Mouse (Mus musculus): ENCODE results near the gene Zcchc24. TPM values are rescaled to one million over a fixed set of nuclear protein-coding genes. Genes with fewer than 3 reads are reported as not detected.

The Zcchc24 gene
- total RNA-seq, 2 experiments from 2014 or later: 38.4 to 49.4 TPM

- intact Hi-C loops (cut with DNase I): no loop called here
- no peak for DNase-seq
Observed at GRCm38 (mm10) chr14:25751067-25751466, 17.8 kb downstream of the Zcchc24 start.

DNA sequence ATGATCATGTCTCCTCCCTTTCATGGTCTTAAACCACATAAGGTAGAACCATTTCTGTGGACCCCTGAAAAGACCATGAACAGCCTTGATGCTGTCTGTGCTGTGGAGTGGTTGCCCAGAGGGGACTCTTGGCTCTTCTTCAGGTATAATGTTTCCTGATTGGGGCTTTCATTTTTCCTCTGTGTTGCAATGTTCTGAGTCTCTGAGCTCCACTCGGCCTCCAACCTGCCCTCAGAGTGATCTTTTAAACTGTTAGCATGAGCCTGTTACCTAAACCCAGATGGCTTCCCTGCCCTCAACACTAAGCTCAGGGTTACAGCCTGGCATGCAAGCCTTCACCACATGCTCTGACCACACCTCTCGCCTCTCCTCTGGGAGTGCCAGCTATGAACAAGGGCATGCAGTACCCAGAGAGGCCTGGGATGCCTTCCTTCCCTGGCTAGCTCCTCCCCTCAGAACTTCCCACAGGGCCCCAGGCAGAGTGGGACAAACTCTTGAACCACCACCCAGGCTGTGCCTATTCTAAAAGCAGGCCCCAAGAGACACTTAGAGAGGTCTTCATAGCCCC is 18.3 kb downstream of the Zcchc24 start:
- no peak for DNase-seq
- intact Hi-C loops (cut with DNase I): no loop called here

DNA sequence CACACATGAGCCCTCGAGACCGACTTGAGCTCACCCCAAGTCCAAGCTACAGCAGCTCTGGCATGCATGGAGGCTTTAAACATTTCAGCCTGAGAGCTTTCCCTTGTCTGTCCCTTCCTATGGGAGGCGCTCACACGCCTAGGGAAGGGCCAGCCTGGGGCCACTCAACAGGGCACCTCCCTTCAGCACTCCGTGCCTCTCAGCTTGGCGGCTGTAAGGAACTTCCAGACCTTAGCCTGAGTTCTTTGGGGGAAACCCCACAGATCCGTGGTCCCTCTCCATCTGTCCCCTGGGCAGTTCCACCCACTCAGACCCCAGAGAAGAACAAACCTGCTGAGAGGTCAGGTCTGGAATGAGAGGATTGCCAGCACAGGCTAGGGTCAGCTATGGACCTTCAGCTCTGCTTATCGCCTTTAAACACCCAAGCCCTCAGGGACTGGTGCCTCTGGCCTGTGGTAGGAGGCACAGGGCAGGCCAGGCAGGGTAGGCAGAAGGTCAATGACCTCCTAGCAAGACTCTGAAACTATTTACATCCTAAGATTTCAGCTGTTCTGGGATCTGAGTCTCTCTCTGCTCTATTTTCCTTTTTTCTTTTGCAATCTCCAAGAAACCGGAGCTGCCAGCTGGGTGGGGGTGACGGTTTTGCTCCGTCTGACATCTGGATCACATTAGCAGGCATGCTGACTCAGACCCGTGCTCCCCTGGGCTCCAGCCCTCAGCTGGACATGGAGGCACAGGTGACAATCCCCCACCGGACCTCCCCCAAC is 19.5 kb downstream of the Zcchc24 start:
- DNase-seq: peak; percentile 75 to 77
- intact Hi-C loops (cut with DNase I): no loop called here

DNA sequence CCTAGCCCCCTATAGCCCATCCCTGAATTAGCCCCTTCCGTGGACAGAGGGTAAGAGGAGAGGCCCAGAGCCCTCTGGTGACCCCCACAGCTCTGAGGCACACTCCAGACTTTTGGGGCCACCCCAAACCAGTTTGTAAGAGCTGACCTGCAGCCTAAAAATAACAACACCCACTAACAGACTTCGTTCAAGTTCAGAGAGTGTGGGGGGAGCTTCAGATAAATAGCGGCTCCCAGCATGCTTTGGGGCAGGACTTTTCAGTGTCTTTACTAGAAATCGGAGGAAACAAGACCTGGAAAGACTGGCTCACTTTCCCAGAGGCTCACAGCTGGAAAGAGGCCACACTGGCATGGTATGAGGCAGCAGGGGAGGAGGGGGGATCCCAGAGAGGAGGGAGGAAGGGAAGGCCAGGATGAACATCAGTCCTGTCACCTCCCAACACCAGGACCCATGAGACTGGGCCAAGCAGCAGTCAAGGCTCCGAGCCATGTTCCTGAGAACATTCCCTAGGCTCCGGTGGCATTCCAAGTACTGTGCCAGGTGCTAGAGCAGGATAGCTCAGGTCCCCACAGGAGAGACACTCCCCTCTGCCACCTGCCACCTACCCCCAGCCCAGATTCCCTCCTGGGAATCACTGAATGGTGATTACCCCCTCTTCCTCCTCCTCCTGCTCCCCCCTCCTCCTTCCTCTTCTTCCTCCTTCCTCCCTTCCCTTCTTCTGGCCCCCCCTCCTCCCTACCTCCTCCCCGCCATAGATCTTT is 20.7 kb downstream of the Zcchc24 start:
- DNase-seq: no peak
- intact Hi-C loops (cut with DNase I): loop anchor here (2.0 kb wide), 1 partner anchor 53 kb away; no protein-coding TSS in a partner anchor

- intact Hi-C loops (cut with DNase I): loop anchor here (2.0 kb wide), 1 partner anchor 54 kb away; no protein-coding TSS in a partner anchor
- DNase-seq: no peak
Observed at GRCm38 (mm10) chr14:25746971-25747945, 21.6 kb downstream of the Zcchc24 start.

DNA sequence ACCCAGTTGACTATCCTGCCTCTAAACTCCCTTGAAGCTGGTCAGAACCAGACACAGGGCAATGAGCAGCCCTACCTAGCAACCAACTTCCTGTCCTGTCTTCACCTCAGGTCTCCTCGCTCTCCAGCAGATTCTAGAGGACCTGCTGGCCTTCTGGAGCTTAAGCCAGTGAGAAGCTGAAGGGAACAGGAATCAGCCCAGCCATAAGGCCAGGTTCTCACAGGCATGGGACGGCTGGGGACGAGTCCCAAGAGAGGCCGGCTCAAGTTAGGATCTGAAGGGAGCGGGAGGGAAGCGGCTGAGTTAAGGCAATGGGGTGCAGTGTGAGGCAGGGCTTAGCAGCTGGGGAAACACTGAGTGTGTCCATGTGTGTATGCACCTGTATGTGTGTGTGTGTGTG is 22.5 kb downstream of the Zcchc24 start:
- intact Hi-C loops (cut with DNase I): loop anchor here (2.0 kb wide), 1 partner anchor 54 kb away; no protein-coding TSS in a partner anchor
- no peak for DNase-seq

DNA sequence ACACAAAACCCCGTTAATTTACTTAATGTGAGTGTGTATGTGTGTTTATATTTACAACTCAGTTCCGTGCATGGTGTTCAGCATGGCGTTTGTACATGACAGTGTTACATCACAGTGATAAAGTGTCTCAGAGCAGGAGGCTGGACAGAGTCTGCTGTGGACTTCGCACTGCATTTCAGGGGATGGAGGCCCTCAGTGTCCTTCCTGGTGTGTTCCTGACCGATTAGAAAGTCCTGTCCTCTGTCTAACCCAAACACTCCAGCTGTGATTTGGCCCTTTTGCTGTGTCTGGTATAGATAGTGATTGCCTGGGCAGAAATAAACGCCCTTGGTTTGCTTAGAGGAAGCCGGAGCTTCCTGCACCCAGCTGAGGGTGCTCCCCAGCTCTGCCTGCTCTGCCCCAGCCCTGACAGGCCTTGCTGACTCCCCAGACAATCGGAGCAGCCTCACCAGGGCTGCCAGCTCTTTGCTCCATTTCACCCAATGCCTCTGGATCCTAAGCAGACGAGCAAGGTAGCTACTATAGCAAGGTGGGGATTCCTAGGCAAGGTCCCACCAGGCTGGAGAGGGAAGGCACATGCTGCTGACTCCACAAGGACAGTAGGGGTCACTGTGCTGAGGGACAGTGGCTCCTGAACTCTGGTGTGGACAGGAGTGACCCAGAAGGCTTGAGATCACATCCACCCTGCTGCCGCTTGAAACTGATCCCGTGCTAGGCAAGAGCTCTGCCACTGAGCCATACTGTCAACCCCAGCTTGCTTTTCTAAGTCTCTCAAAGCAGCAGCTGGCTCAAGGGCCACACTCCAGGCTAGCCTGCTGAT is 23.3 kb downstream of the Zcchc24 start:
- intact Hi-C loops (cut with DNase I): loop anchor here (2.0 kb wide), 1 partner anchor 55 kb away; no protein-coding TSS in a partner anchor
- no peak for DNase-seq

DNA sequence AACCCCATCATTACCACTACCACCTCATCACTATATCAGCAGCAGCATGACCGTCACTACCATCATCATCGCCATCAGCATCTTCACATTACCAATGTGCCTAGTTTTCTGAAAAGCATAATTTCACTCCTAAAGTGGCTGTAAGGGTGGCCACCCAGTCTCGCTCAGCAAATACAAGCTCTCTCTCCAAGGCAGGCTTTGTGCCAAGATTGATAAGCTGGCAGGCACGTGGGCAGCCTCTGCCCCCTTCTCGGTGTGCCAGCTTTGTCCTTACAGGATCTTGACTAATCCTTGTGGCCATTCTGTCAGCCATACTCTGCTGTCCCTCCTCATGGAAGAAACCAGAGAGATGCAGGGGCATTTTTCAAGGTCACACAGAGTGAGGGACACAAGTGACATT is 25.9 kb downstream of the Zcchc24 start:
- intact Hi-C loops (cut with DNase I): no loop called here

GRCm38 (mm10) chr14:25741840-25742367 is 26.9 kb downstream of the Zcchc24 start:
- DNase-seq: no peak

More for the DNA sequence above, 25.9 kb downstream of the Zcchc24 start:
- DNase-seq: no peak

GRCm38 (mm10) chr14:25741211-25741610 is 27.6 kb downstream of the Zcchc24 start:
- intact Hi-C loops (cut with DNase I): no loop called here
- no peak for DNase-seq

More at GRCm38 (mm10) chr14:25741840-25742367, 26.9 kb downstream of the Zcchc24 start:
- intact Hi-C loops (cut with DNase I): no loop called here

GRCm38 (mm10) chr14:25739957-25740565 is 28.8 kb downstream of the Zcchc24 start:
- intact Hi-C loops (cut with DNase I): no loop called here
- no peak for DNase-seq

- intact Hi-C loops (cut with DNase I): no loop called here
- DNase-seq: peak; percentile 47 to 50
Observed at GRCm38 (mm10) chr14:25738591-25739001, 30.2 kb downstream of the Zcchc24 start.

GRCm38 (mm10) chr14:25736589-25736988 is 32.2 kb downstream of the Zcchc24 start:
- peak; percentile 73 to 81 for DNase-seq
- intact Hi-C loops (cut with DNase I): no loop called here

GRCm38 (mm10) chr14:25736140-25736539 is 32.7 kb downstream of the Zcchc24 start:
- no peak for DNase-seq
- intact Hi-C loops (cut with DNase I): no loop called here

GRCm38 (mm10) chr14:25734736-25735716 is 33.8 kb downstream of the Zcchc24 start:
- DNase-seq: peak; percentile 51 to 75
- intact Hi-C loops (cut with DNase I): no loop called here

- peak; percentile 50 to 51 for DNase-seq
- intact Hi-C loops (cut with DNase I): no loop called here
Observed at GRCm38 (mm10) chr14:25727149-25727510, 41.7 kb downstream of the Zcchc24 start.

Measured in gastrocnemius, postnatal 36 days (tissue).